Mouse (Mus musculus): ENCODE results near the gene U2af1l4. TPM values are rescaled to one million over a fixed set of nuclear protein-coding genes. Genes with fewer than 3 reads are reported as not detected.

U2af1l4 gene
- polyA plus RNA-seq, 1 experiment from 2014 or later, result 73.8 TPM

DNA sequence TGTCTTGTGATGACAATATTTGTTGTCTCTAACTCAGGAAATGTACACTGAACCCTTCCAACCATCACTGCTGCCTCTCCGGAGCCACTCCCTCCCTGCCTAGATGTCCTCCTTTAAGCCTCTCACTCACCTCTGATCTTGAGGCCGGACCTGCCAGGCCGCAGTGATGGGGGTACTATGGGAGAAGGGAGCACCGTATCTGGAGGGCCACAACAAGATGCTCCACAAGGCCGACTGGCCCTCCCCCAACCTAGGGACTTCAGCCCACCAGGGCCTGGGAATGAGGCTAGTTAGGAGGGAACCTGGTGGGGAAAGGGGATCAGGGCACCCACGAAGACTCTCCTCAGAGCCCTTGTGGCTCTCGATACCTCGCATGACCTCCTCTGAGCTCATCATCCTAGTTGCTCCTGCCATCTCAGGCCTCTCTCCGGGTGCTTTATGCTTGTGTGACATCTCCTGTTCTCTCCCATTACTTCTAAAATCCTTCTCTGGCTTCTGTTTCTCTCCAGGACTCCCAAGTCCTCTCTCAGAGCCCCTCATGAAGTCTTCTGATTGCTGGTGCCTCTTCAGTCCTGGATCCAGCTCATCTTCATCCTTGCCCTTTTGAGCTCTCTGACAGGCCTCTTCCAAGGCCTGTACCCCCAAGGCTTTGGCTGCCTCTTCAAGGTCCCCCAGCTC lies 28.0 kb downstream of the U2af1l4 start:
- H3K9me3 ChIP-seq (ENCODE audit: control insufficient read depth, low read length), result no peaks in the 10 kb centered on the region
- ATAC-seq, result no peak
- no peak overlapping the region for H3K27ac ChIP-seq (ENCODE audit: low read length)
- H3K36me3 ChIP-seq (ENCODE audit: control insufficient read depth, insufficient read depth, low read length), result no peaks in the 10 kb centered on the region
- H3K27me3 ChIP-seq (replicated peaks; ENCODE audit: control insufficient read depth, insufficient read depth, low read length), result no peaks in the 10 kb centered on the region
- peak overlapping the region; percentile 87 for H3K4me2 ChIP-seq (ENCODE audit: low read depth, low read length)
- WGBS, result 83% methylated on average over 9 of the region's 9 CpGs
- peaks cover 24% of the 10 kb centered on the region for H3K4me1 ChIP-seq (ENCODE audit: control insufficient read depth, insufficient read depth, low read length)
- peak overlapping the region; percentile 95; the same call in 1 of the 2 replicates for H3K9ac ChIP-seq (ENCODE audit: low read depth, low read length)
- peak overlapping the region; percentile 98 for H3K4me3 ChIP-seq (ENCODE audit: low read length)

DNA sequence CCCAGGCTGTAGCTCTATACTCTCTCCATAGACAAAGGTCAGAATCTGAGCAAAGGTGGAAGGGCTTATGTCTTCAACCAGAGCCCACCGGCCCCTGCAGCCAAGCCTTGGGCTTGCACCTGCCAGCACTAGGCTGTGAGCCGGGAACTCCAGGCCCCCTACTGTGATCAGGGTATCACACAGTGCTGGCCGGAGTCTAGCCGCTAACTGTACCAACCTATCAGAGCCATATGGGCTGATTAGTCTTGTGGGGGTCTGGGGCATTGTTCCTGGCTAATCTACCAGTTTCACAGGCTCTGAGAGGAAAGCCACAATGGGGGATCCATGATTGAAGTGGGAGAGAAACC lies 28.5 kb downstream of the U2af1l4 start:
- no peak for ATAC-seq
- no peaks in the 10 kb centered on the region for H3K9me3 ChIP-seq (ENCODE audit: control insufficient read depth, low read length)
- no peaks in the 10 kb centered on the region for H3K36me3 ChIP-seq (ENCODE audit: control insufficient read depth, insufficient read depth, low read length)
- H3K4me2 ChIP-seq (ENCODE audit: low read depth, low read length), result no peak overlapping the region
- no peak overlapping the region for H3K9ac ChIP-seq (ENCODE audit: low read depth, low read length)
- H3K27ac ChIP-seq (ENCODE audit: low read length), result no peak overlapping the region
- H3K27me3 ChIP-seq (replicated peaks; ENCODE audit: control insufficient read depth, insufficient read depth, low read length), result no peaks in the 10 kb centered on the region
- 69% methylated on average over 4 of the region's 4 CpGs for WGBS
- no peak overlapping the region for H3K4me3 ChIP-seq (ENCODE audit: low read length)
- peaks cover 23% of the 10 kb centered on the region for H3K4me1 ChIP-seq (ENCODE audit: control insufficient read depth, insufficient read depth, low read length)

DNA sequence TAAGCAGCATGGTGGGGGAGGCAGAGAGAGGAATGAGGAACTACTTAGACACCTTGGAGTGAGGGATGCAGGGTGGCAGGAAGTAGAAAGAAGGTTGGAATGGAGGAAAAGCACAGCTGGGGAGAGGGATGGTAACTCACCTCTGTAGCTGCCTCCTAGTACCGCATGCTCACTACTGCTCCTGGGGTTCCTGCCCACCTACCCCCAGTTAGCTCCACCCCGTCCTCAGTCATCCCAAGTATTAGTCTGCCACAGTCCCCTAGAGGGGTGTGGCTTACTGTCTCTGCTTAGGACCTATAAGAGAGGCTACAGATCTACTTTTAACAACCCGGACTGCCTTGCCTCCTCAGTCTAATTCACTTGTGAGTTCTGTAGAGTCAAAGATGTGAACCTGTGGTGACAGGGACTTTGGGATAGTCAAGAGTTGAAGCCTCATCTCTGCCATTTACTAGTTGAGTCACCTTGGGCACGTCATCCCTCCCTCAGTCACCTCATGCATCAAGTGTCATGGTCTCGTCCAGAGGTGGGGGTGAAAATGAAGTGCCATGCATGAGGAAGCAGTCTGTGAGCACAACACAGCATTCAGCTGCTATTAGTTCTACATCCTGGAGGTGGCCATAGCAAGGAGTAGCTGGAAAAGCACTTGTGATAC lies 29.8 kb downstream of the U2af1l4 start:
- Histone ChIP-seq H3K9ac (ENCODE audit: low read depth, low read length) (no peak overlapping the region), H3K27ac (ENCODE audit: low read length) (no peak overlapping the region), H3K9me3 (ENCODE audit: control insufficient read depth, low read length) (no peaks in the 10 kb centered on the region), H3K4me1 (ENCODE audit: control insufficient read depth, insufficient read depth, low read length) (peaks cover 11% of the 10 kb centered on the region), H3K4me3 (ENCODE audit: low read length) (no peak overlapping the region), H3K36me3 (ENCODE audit: control insufficient read depth, insufficient read depth, low read length) (no peaks in the 10 kb centered on the region), H3K4me2 (ENCODE audit: low read depth, low read length) (no peak overlapping the region), H3K27me3 (replicated peaks; ENCODE audit: control insufficient read depth, insufficient read depth, low read length) (no peaks in the 10 kb centered on the region)
- no peak for ATAC-seq
- 51% methylated on average over 5 of the region's 5 CpGs for WGBS

DNA sequence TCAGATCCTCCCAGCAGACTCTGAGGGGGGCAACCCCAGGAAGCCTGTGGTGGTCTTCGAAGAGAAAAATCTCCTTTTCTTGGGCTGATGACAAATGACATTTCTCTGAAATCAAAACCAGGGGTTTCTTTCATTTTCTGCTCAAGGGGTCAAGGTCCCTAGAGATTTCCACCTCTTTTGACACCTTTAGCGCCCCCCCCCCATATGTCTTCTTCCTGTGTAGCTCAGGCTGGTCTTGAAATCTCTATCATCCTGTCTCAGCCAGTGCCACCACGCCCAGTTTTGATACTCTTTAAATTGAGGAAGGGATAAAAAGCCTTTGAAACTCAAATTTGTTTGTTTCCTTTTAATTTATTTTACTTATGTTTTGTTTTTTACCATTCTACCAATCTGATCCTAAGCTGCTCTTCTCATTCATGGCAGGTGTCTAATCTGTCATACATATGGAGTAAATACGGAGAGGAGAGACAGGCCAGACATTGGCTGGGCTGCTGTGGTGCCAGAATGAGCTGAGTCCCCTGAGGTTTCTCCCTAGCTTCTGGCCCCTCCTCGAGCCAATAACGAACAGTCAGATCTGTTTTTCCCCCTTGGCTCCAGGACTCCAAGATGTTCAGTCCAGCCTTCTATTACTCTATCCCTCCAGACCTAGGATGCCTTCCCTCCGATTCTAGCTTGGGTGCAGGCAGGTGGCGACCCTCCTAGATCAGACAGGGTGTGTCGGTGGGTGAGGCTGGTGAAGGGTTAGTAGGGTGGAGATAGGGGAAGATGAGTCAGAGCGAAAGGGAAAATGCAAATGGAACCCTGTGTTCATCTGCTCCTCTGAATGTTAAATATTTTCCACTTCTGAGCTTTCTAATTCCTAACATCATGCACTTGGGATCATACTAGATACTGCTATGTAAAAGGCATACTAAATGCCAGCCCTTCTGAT lies 30.7 kb downstream of the U2af1l4 start:
- H3K4me3 ChIP-seq (ENCODE audit: low read length), result no peak overlapping the region
- H3K27ac ChIP-seq (ENCODE audit: low read length), result no peak overlapping the region
- H3K36me3 ChIP-seq (ENCODE audit: control insufficient read depth, insufficient read depth, low read length), result no peaks in the 10 kb centered on the region
- H3K27me3 ChIP-seq (replicated peaks; ENCODE audit: control insufficient read depth, insufficient read depth, low read length), result no peaks in the 10 kb centered on the region
- no peak overlapping the region for H3K9ac ChIP-seq (ENCODE audit: low read depth, low read length)
- peaks cover 11% of the 10 kb centered on the region for H3K4me1 ChIP-seq (ENCODE audit: control insufficient read depth, insufficient read depth, low read length)
- H3K9me3 ChIP-seq (ENCODE audit: control insufficient read depth, low read length), result no peaks in the 10 kb centered on the region; the same call in 1 of the 2 replicates
- 70% methylated on average over 10 of the region's 10 CpGs for WGBS
- ATAC-seq, result no peak
- no peak overlapping the region for H3K4me2 ChIP-seq (ENCODE audit: low read depth, low read length)

DNA sequence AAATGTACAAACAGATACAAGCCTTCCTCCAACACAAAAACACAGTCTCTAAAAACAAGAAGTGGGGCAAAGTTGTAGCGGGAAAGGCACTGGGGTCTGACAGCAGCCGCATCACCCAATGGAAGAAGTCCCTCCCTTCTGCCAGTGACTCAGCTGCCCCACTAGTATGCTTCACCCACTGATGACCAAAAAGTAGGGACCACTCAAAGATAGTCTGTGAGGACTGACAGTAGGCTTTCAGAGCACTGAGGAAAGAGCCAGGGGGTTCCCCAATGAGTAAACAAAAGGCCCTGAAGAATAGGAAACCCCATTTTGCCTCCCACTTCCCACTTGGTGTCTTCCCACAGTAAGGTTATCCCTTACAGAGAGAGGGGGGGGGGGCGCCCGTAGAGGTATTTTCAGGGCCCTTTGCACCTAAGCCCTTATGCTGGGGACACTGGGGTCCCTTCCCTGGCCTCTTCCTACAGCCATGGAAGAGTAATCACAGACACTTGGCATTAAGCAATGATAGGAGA lies 31.5 kb downstream of the U2af1l4 start:
- H3K4me2 ChIP-seq (ENCODE audit: low read depth, low read length), result no peak overlapping the region

DNA sequence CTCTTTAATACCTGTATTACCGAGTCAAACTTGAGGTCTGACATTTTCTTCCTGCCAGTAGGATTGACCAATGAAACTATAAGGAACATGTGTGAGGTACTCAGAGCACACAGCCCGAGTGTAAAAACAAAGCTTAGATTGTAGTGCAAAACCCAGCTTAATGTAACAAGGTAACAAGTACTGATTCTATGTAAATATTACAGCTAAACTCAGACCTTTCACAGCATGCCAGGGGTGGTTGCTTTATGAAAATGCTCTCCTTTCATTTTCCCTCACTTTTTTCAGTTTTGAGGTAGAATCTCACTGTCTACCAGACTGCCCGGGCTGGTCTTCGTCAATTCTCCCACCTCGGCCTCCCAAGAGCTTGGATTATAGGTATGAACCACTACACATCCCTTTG lies 33.0 kb downstream of the U2af1l4 start:
- H3K4me3 ChIP-seq (ENCODE audit: low read length), result no peak overlapping the region
- no peaks in the 10 kb centered on the region for H3K27me3 ChIP-seq (replicated peaks; ENCODE audit: control insufficient read depth, insufficient read depth, low read length)
- no peaks in the 10 kb centered on the region; the same call in 1 of the 2 replicates for H3K9me3 ChIP-seq (ENCODE audit: control insufficient read depth, low read length)
- H3K4me2 ChIP-seq (ENCODE audit: low read depth, low read length), result no peak overlapping the region
- 80% methylated on average over 5 of the region's 5 CpGs for WGBS
- H3K36me3 ChIP-seq (ENCODE audit: control insufficient read depth, insufficient read depth, low read length), result no peaks in the 10 kb centered on the region
- peaks cover 17% of the 10 kb centered on the region for H3K4me1 ChIP-seq (ENCODE audit: control insufficient read depth, insufficient read depth, low read length)
- H3K9ac ChIP-seq (ENCODE audit: low read depth, low read length), result no peak overlapping the region
- ATAC-seq, result no peak
- no peak overlapping the region for H3K27ac ChIP-seq (ENCODE audit: low read length)

More for the DNA sequence above, 31.5 kb downstream of the U2af1l4 start:
- H3K9ac ChIP-seq (ENCODE audit: low read depth, low read length), result no peak overlapping the region
- no peaks in the 10 kb centered on the region for H3K36me3 ChIP-seq (ENCODE audit: control insufficient read depth, insufficient read depth, low read length)
- peaks cover 13% of the 10 kb centered on the region for H3K4me1 ChIP-seq (ENCODE audit: control insufficient read depth, insufficient read depth, low read length)
- no peaks in the 10 kb centered on the region for H3K27me3 ChIP-seq (replicated peaks; ENCODE audit: control insufficient read depth, insufficient read depth, low read length)
- no peak for ATAC-seq
- 68% methylated on average over 4 of the region's 4 CpGs for WGBS
- H3K4me3 ChIP-seq (ENCODE audit: low read length), result no peak overlapping the region
- no peaks in the 10 kb centered on the region; the same call in 1 of the 2 replicates for H3K9me3 ChIP-seq (ENCODE audit: control insufficient read depth, low read length)
- H3K27ac ChIP-seq (ENCODE audit: low read length), result no peak overlapping the region

DNA sequence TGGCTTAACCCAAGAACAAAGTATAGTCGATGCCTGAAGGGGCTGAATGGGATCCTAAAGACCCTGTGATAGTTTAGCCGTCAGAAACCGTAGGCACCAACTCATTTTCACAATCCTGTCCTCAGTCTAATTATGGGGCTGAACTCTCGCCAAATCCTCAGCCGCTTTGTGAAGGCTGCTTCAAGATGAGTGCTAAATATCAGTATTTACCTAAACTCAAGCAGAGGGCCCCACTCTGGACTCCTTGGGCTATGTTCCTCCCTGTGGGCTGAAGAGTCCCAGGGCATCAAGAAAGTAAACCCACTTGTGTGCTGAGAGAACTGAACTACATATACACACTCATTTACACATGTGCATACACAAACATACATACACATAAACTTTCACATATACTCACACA lies 33.7 kb downstream of the U2af1l4 start:
- H3K4me2 ChIP-seq (ENCODE audit: low read depth, low read length), result no peak overlapping the region
- no peak overlapping the region for H3K9ac ChIP-seq (ENCODE audit: low read depth, low read length)
- no peaks in the 10 kb centered on the region; the same call in 1 of the 2 replicates for H3K9me3 ChIP-seq (ENCODE audit: control insufficient read depth, low read length)
- no peak for ATAC-seq
- no peak overlapping the region for H3K4me3 ChIP-seq (ENCODE audit: low read length)
- no peaks in the 10 kb centered on the region for H3K27me3 ChIP-seq (replicated peaks; ENCODE audit: control insufficient read depth, insufficient read depth, low read length)
- 79% methylated on average over 5 of the region's 5 CpGs for WGBS
- no peak overlapping the region for H3K27ac ChIP-seq (ENCODE audit: low read length)
- peaks cover 17% of the 10 kb centered on the region for H3K4me1 ChIP-seq (ENCODE audit: control insufficient read depth, insufficient read depth, low read length)
- no peaks in the 10 kb centered on the region for H3K36me3 ChIP-seq (ENCODE audit: control insufficient read depth, insufficient read depth, low read length)

DNA sequence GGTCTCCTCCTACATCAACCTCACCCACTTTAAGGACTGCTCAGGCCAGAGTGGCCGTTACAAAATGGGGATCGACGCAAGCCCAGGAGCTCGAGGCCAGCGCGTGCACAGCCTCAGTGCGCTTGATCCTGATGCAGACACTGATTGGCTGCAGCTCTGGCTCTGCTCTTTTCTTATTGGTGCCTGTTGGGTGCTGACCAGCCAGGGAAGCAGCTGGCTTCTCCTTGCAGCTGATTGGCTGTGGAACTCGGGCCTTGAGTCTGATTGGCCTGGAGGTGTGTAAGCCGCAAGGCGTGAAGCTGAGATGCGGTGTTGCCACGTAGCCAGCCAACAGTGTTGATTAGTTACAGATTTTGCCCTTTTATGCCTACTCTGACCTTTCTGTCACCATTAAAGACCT lies 35.7 kb downstream of the U2af1l4 start, which contains the start of gene Zbtb32:
Gene Zbtb32 (minus strand): TSS at position 124 of the 400 bp plus-strand sequence.
- H3K4me2 ChIP-seq (ENCODE audit: low read depth, low read length), result no peak within 1 kb of the TSS; the same call in 1 of the 2 replicates
- no peak for ATAC-seq
- H3K27ac ChIP-seq (ENCODE audit: low read length), result peak within 1 kb of the TSS; percentile 7; the same call in 1 of the 2 replicates
- H3K4me3 ChIP-seq (ENCODE audit: low read length), result no peak within 1 kb of the TSS
- H3K9ac ChIP-seq (ENCODE audit: low read depth, low read length), result no peak within 1 kb of the TSS
- H3K36me3 ChIP-seq (ENCODE audit: control insufficient read depth, insufficient read depth, low read length), result no peaks in the 10 kb centered on the region
- H3K9me3 ChIP-seq (ENCODE audit: control insufficient read depth, low read length), result no peaks in the 10 kb centered on the region; the same call in 1 of the 2 replicates
- H3K27me3 ChIP-seq (replicated peaks; ENCODE audit: control insufficient read depth, insufficient read depth, low read length), result no peaks in the 10 kb centered on the region
- 94% methylated on average over 12 of the region's 12 CpGs for WGBS
- peaks cover 22% of the 10 kb centered on the region for H3K4me1 ChIP-seq (ENCODE audit: control insufficient read depth, insufficient read depth, low read length)

DNA sequence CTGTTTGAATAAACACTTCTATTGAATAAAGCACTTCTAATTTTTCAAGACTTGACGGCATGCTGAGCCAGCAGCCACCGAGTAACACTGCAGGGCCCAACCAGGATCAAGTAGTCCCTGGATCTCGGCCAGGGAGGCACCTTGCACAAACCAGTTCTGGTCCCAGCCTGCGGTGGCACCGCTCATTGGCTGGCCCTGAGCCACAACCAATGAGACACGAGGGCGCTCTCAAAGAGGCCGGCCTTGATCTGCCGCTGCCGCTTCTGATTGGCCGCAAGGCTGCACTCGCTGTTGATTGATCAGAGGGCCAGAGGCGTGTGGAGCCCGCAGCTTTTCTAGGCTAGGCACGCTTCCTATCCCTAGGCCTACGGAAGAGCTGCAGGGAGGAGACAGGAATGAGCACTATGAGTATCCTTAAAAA lies 36.8 kb downstream of the U2af1l4 start:
- H3K36me3 ChIP-seq (ENCODE audit: control insufficient read depth, insufficient read depth, low read length), result no peaks in the 10 kb centered on the region
- peak; percentile 91 for ATAC-seq
- H3K27ac ChIP-seq (ENCODE audit: low read length), result peak overlapping the region; percentile 46; the same call in 1 of the 2 replicates
- no peaks in the 10 kb centered on the region for H3K27me3 ChIP-seq (replicated peaks; ENCODE audit: control insufficient read depth, insufficient read depth, low read length)
- H3K9ac ChIP-seq (ENCODE audit: low read depth, low read length), result no peak overlapping the region
- peaks cover 19% of the 10 kb centered on the region for H3K4me1 ChIP-seq (ENCODE audit: control insufficient read depth, insufficient read depth, low read length)
- H3K9me3 ChIP-seq (ENCODE audit: control insufficient read depth, low read length), result no peaks in the 10 kb centered on the region; the same call in 1 of the 2 replicates
- 2% methylated on average over 16 of the region's 16 CpGs for WGBS
- H3K4me3 ChIP-seq (ENCODE audit: low read length), result no peak overlapping the region; the same call in 1 of the 2 replicates
- peak overlapping the region; percentile 31; the same call in 1 of the 2 replicates for H3K4me2 ChIP-seq (ENCODE audit: low read depth, low read length)

All from intestine, embryonic 16.5 days (tissue).